Mouse (Mus musculus) midbrain, embryonic 11.5 days (tissue): Measurements from ENCODE around the gene Zcchc17. TPM values are rescaled to one million over a fixed set of nuclear protein-coding genes. Genes with fewer than 3 reads are reported as not detected.

Source experiments
- ATAC-seq: fragments of 200-750 bp; cut with Nextera tagmentation; 2 replicates; pipeline ENCODE4 v1.8.0; 2017; ENCODE audit warnings: moderate TSS enrichment, moderate library complexity; ENCODE audit not compliant: low FRiP score
- DNase-seq: peaks from one replicate; pipeline ENCODE4 v3.0.0; 2015; ENCODE audit warnings: low spot score; ENCODE audit errors: missing footprints
- H3K27ac ChIP-seq: fragments of 300-500 bp; sonication (generic); 2 replicates; pipeline ENCODE4 v1.5.1; 2014; ENCODE audit warnings: low read depth, low read length
- H3K27me3 ChIP-seq: fragments of 300-500 bp; sonication (generic); 2 replicates; pipeline ENCODE4 v1.6.1; 2014; ENCODE audit warnings: mild to moderate bottlenecking, low read length, moderate library complexity, mixed read lengths; ENCODE audit not compliant: control insufficient read depth, insufficient read depth
- H3K36me3 ChIP-seq: fragments of 300-500 bp; sonication (generic); 2 replicates; pipeline ENCODE4 v1.6.1; 2014; ENCODE audit warnings: mild to moderate bottlenecking, low read length, moderate library complexity, mixed read lengths; ENCODE audit not compliant: control insufficient read depth, insufficient read depth
- H3K4me1 ChIP-seq: fragments of 300-500 bp; sonication (generic); 2 replicates; pipeline ENCODE4 v1.6.1; 2014; ENCODE audit warnings: low read length; ENCODE audit not compliant: control insufficient read depth, insufficient read depth
- H3K4me2 ChIP-seq: fragments of 300-500 bp; sonication (generic); 2 replicates; pipeline ENCODE4 v1.6.1; 2014; ENCODE audit warnings: mild to moderate bottlenecking, moderate library complexity
- H3K4me3 ChIP-seq: fragments of 300-500 bp; sonication (generic); 2 replicates; pipeline ENCODE4 v1.5.1; 2014; ENCODE audit warnings: low read depth, low read length
- H3K9ac ChIP-seq: fragments of 300-500 bp; sonication (generic); 2 replicates; pipeline ENCODE4 v1.6.1; 2014; ENCODE audit warnings: low read length
- H3K9me3 ChIP-seq: fragments of 300-500 bp; sonication (generic); 2 replicates; pipeline ENCODE4 v1.6.1; 2016; ENCODE audit warnings: low read length; ENCODE audit not compliant: control insufficient read depth
- WGBS: fragments of 180-500 bp; shearing (Covaris S2); extraction: QIAGEN DNeasy Blood & Tissue Kit; methylation state at CpG from one replicate; pipeline ENCODE4 v1.1.7; 2014; 5-methylcytosine and 5-hydroxymethylcytosine counted together
- polyA plus RNA-seq: library from polyadenylated mRNA; unstranded; fragments of >200 nt; fragmentation: Nextera tagmentation; extraction: Ambion mirVana; gene quantifications from 2 replicates; pipeline ENCODE4 v1.2.1, GENCODE M21; 2014

Gene Zcchc17
- polyA plus RNA-seq, 1 experiment from 2014 or later = 81.2 TPM

- ATAC-seq (no peak), DNase-seq (no peak)
- Histone ChIP-seq H3K4me2 (no peak overlapping the region), H3K9ac (no peak overlapping the region), H3K27me3 (peaks cover 29% of the 10 kb centered on the region), H3K36me3 (no peaks in the 10 kb centered on the region), H3K4me3 (no peak overlapping the region), H3K9me3 (no peaks in the 10 kb centered on the region), H3K27ac (no peak overlapping the region), H3K4me1 (peaks cover 12% of the 10 kb centered on the region)
- 90% methylated on average over 3 of the region's 3 CpGs for WGBS
These were observed 47.2 kb downstream of the Zcchc17 start for GRCm38 (mm10) chr4:130312526-130312925.

- H3K9me3 ChIP-seq = no peaks in the 10 kb centered on the region
- H3K4me1 ChIP-seq = peaks cover 14% of the 10 kb centered on the region
- peak overlapping the region; percentile 59; the same call in 1 of the 2 replicates for H3K9ac ChIP-seq
- WGBS = 41% methylated on average over 8 of the region's 8 CpGs
- DNase-seq (no peak), ATAC-seq (no peak)
- no peaks in the 10 kb centered on the region for H3K36me3 ChIP-seq
- peak overlapping the region; percentile 42 for H3K4me3 ChIP-seq
- H3K4me2 ChIP-seq = peak overlapping the region; percentile 91
- H3K27ac ChIP-seq = no peak overlapping the region
- H3K27me3 ChIP-seq = peaks cover 38% of the 10 kb centered on the region
These were observed 50.5 kb downstream of the Zcchc17 start for GRCm38 (mm10) chr4:130309254-130309653.

- H3K4me1 ChIP-seq = peaks cover 14% of the 10 kb centered on the region
- H3K27ac ChIP-seq = no peak within 1 kb of the TSS
- no peaks in the 10 kb centered on the region for H3K9me3 ChIP-seq
- H3K4me2 ChIP-seq = peak within 1 kb of the TSS; percentile 91
- peak; percentile 80 for ATAC-seq
- DNase-seq = peak; percentile 97
- no peaks in the 10 kb centered on the region for H3K36me3 ChIP-seq
- peak within 1 kb of the TSS; percentile 42 for H3K4me3 ChIP-seq
- peak within 1 kb of the TSS; percentile 59 for H3K9ac ChIP-seq
- under 1% methylated on average over 52 of the region's 52 CpGs for WGBS
- H3K27me3 ChIP-seq = peaks cover 38% of the 10 kb centered on the region
These were observed 51.3 kb downstream of the Zcchc17 start, which contains the start of the genes Fabp3 and Gm10570 for GRCm38 (mm10) chr4:130308231-130309081. TSS of gene Fabp3 (plus strand) at chr4:130308595. TSS of gene Gm10570 (minus strand) at chr4:130308674.

GRCm38 (mm10) chr4:130307851-130308230 is 51.9 kb downstream of the Zcchc17 start:
- H3K4me2 ChIP-seq = peak overlapping the region; percentile 91
- peak overlapping the region; percentile 42 for H3K4me3 ChIP-seq
- WGBS = 2% methylated on average over 23 of the region's 23 CpGs
- H3K27me3 ChIP-seq = peaks cover 38% of the 10 kb centered on the region
- H3K36me3 ChIP-seq = no peaks in the 10 kb centered on the region
- DNase-seq (peak; percentile 93), ATAC-seq (no peak)
- H3K9ac ChIP-seq = peak overlapping the region; percentile 59; the same call in 1 of the 2 replicates
- no peak overlapping the region for H3K27ac ChIP-seq
- H3K4me1 ChIP-seq = peaks cover 14% of the 10 kb centered on the region
- no peaks in the 10 kb centered on the region for H3K9me3 ChIP-seq

GRCm38 (mm10) chr4:130306796-130307630 is 52.7 kb downstream of the Zcchc17 start:
- peaks cover 14% of the 10 kb centered on the region for H3K4me1 ChIP-seq
- no peak overlapping the region; the same call in 1 of the 2 replicates for H3K4me2 ChIP-seq
- H3K27me3 ChIP-seq = peaks cover 38% of the 10 kb centered on the region
- WGBS = 75% methylated on average over 10 of the region's 10 CpGs
- H3K36me3 ChIP-seq = no peaks in the 10 kb centered on the region
- H3K27ac ChIP-seq = no peak overlapping the region
- H3K9ac ChIP-seq = no peak overlapping the region
- H3K4me3 ChIP-seq = no peak overlapping the region
- no peak for DNase-seq
- ATAC-seq = no peak
- H3K9me3 ChIP-seq = no peaks in the 10 kb centered on the region

GRCm38 (mm10) chr4:130304746-130305145 is 55.0 kb downstream of the Zcchc17 start:
- Histone ChIP-seq H3K4me3 (no peak overlapping the region), H3K4me1 (peaks cover 14% of the 10 kb centered on the region), H3K27me3 (peaks cover 30% of the 10 kb centered on the region), H3K9me3 (no peaks in the 10 kb centered on the region), H3K27ac (no peak overlapping the region), H3K4me2 (no peak overlapping the region), H3K36me3 (no peaks in the 10 kb centered on the region), H3K9ac (no peak overlapping the region)
- DNase-seq = no peak
- 30% methylated on average over 3 of the region's 3 CpGs for WGBS
- ATAC-seq = no peak

- Histone ChIP-seq H3K4me2 (no peak overlapping the region), H3K4me1 (peaks cover under 1% of the 10 kb centered on the region; the same call in 1 of the 2 replicates), H3K9me3 (no peaks in the 10 kb centered on the region), H3K27ac (no peak overlapping the region), H3K36me3 (no peaks in the 10 kb centered on the region), H3K27me3 (peaks cover 7% of the 10 kb centered on the region), H3K9ac (no peak overlapping the region), H3K4me3 (no peak overlapping the region)
- DNase-seq (no peak), ATAC-seq (no peak)
- WGBS = 46% methylated on average over 12 of the region's 12 CpGs
These were observed 57.4 kb downstream of the Zcchc17 start for GRCm38 (mm10) chr4:130302285-130302870.

GRCm38 (mm10) chr4:130299629-130300018 is 60.1 kb downstream of the Zcchc17 start:
- H3K27me3 ChIP-seq = no peaks in the 10 kb centered on the region; the same call in 1 of the 2 replicates
- H3K9ac ChIP-seq = no peak overlapping the region
- 70% methylated on average over 8 of the region's 8 CpGs for WGBS
- no peaks in the 10 kb centered on the region for H3K9me3 ChIP-seq
- no peaks in the 10 kb centered on the region for H3K4me1 ChIP-seq
- ATAC-seq (no peak), DNase-seq (no peak)
- H3K27ac ChIP-seq = no peak overlapping the region
- H3K36me3 ChIP-seq = no peaks in the 10 kb centered on the region
- no peak overlapping the region for H3K4me2 ChIP-seq
- H3K4me3 ChIP-seq = no peak overlapping the region
